Mouse (Mus musculus): ENCODE measurements around the gene Rpl32. TPM values are rescaled to one million over a fixed set of nuclear protein-coding genes. Genes with fewer than 3 reads are reported as not detected.

The Rpl32 gene
- polyA plus RNA-seq, 1 experiment from 2014 or later, result 2,129 TPM

DNA sequence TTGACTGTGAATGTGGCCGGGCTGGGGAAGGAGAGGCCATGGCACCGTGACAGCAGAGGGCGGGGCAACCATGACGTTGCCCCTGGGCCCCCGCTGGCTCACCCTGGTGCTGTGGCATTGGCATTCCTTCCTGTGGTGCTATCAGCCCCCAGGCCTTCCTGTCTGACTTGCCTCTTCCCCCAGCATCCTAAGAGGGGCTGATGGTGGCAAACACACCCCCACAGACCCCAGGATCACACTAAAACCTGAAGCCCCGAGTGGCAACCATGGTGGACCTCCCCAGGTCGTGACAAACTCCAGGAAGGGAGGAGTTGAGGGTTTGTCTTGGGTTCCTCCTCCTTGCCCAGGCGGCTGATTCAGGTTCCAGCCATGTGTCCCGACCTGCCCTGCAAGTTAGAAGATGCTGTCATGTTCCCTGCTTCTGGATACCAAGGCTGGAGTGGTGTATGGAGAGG, 49.5 kb downstream of the Rpl32 start:
- no peak for DNase-seq (ENCODE audit: low spot score)
- no peak overlapping the region for H3K4me3 ChIP-seq (ENCODE audit: low read depth, low read length)
- no peak overlapping the region for H3K27ac ChIP-seq (replicated peaks; ENCODE audit: low read depth, low read length)
- no peaks in the 10 kb centered on the region for H3K27me3 ChIP-seq (ENCODE audit: control insufficient read depth, insufficient read depth, low read length)
- ATAC-seq (ENCODE audit: insufficient number of reproducible peaks, low FRiP score, low TSS enrichment, low read depth), result no peak
- peaks cover 7% of the 10 kb centered on the region; the same call in 1 of the 2 replicates for H3K4me1 ChIP-seq (ENCODE audit: control insufficient read depth, insufficient read depth, low read length)
- WGBS, result 58% methylated on average over 9 of the region's 9 CpGs
- no peak overlapping the region for H3K9ac ChIP-seq (ENCODE audit: low read length)
- H3K9me3 ChIP-seq (ENCODE audit: control insufficient read depth, low read length), result no peaks in the 10 kb centered on the region
- H3K36me3 ChIP-seq (ENCODE audit: control insufficient read depth, insufficient read depth, low read length), result no peaks in the 10 kb centered on the region
- H3K4me2 ChIP-seq (ENCODE audit: low read depth, severe bottlenecking), result no peak overlapping the region

DNA sequence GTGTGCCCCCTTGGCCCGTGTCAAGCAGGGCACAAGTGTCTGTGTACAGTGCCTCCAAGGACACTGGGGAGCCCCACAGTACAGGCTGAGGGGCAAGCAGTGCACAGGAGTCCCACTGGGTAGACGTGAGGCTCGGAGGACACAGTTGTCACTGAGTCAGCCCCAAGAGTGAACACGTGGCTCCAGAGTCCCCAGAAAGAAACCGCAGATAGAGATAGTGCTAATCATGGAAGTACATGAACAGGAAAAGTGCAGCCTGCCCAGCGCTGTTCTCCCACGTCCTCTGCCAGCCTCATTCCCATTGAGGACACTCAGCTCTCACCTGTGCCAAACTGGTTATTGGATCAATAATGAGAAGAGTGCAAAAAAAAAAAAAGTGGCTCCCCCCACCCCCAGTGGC, 53.0 kb downstream of the Rpl32 start:
- Histone ChIP-seq H3K9ac (ENCODE audit: low read length) (no peak overlapping the region), H3K27me3 (ENCODE audit: control insufficient read depth, insufficient read depth, low read length) (no peaks in the 10 kb centered on the region), H3K36me3 (ENCODE audit: control insufficient read depth, insufficient read depth, low read length) (no peaks in the 10 kb centered on the region), H3K9me3 (ENCODE audit: control insufficient read depth, low read length) (no peaks in the 10 kb centered on the region), H3K4me3 (ENCODE audit: low read depth, low read length) (no peak overlapping the region), H3K27ac (replicated peaks; ENCODE audit: low read depth, low read length) (no peak overlapping the region), H3K4me1 (ENCODE audit: control insufficient read depth, insufficient read depth, low read length) (no peaks in the 10 kb centered on the region), H3K4me2 (ENCODE audit: low read depth, severe bottlenecking) (no peak overlapping the region)
- DNase-seq (ENCODE audit: low spot score) (no peak), ATAC-seq (ENCODE audit: insufficient number of reproducible peaks, low FRiP score, low TSS enrichment, low read depth) (no peak)
- 88% methylated on average over 7 of the region's 7 CpGs for WGBS

Small RNA genes within 50 kb of the gene (microRNA-seq; reads per million reads assigned to microRNA genes)
- gene Mir7660, result not detected

Other genes starting within 250 kb of the Rpl32 start
- 0.10 TPM in 1 of 2 replicates, not detected in the other for gene Mkrn2os, start 216.2 kb downstream of the Rpl32 start, polyA plus RNA-seq (2014; fragmentation: Nextera tagmentation; extraction: Ambion mirVana)
- gene Mkrn2, start 206.8 kb downstream of the Rpl32 start, polyA plus RNA-seq (2014; fragmentation: Nextera tagmentation; extraction: Ambion mirVana), result 26.0 and 27.1 TPM in 2 replicates
- gene Raf1, start 132.1 kb downstream of the Rpl32 start, polyA plus RNA-seq (2014; fragmentation: Nextera tagmentation; extraction: Ambion mirVana), result 135 and 141 TPM in 2 replicates
- gene Tmem40, start 46.3 kb downstream of the Rpl32 start, polyA plus RNA-seq (2014; fragmentation: Nextera tagmentation; extraction: Ambion mirVana), result 2.2 and 2.6 TPM in 2 replicates
- gene Cand2, start 34.2 kb downstream of the Rpl32 start, polyA plus RNA-seq (2014; fragmentation: Nextera tagmentation; extraction: Ambion mirVana), result 58.4 and 64.3 TPM in 2 replicates
- gene Efcab12, start 29.7 kb upstream of the Rpl32 start, polyA plus RNA-seq (2014; fragmentation: Nextera tagmentation; extraction: Ambion mirVana), result 0.40 and 0.72 TPM in 2 replicates
- gene Mbd4, start 44.6 kb upstream of the Rpl32 start, polyA plus RNA-seq (2014; fragmentation: Nextera tagmentation; extraction: Ambion mirVana), result 32.5 and 34.6 TPM in 2 replicates
- 29.4 and 32.8 TPM in 2 replicates for gene Ift122, start 44.7 kb upstream of the Rpl32 start, polyA plus RNA-seq (2014; fragmentation: Nextera tagmentation; extraction: Ambion mirVana)
- 0.03 TPM in 1 of 2 replicates, not detected in the other for gene Rho, start 123.0 kb upstream of the Rpl32 start, polyA plus RNA-seq (2014; fragmentation: Nextera tagmentation; extraction: Ambion mirVana)
- not detected in 2 replicates for gene H1foo, start 136.2 kb upstream of the Rpl32 start, polyA plus RNA-seq (2014; fragmentation: Nextera tagmentation; extraction: Ambion mirVana)
- 19.6 and 26.5 TPM in 2 replicates for gene Plxnd1, start 186.3 kb upstream of the Rpl32 start, polyA plus RNA-seq (2014; fragmentation: Nextera tagmentation; extraction: Ambion mirVana)